Mouse (Mus musculus) 3134 (cell line): ENCODE data around the gene Kng1.
"Not testable (repeated sequence)": the region's sequence is repeated elsewhere in the genome, so short reads cannot be mapped to it uniquely, and the experiment has no call there.

Experiments used
- DNase-seq: peaks from one replicate; pipeline ENCODE4 v3.0.0-alpha.2; 2011; ENCODE audit warnings: low spot score; ENCODE audit not compliant: insufficient read length; ENCODE audit errors: extremely low read depth

The Kng1 gene

DNA sequence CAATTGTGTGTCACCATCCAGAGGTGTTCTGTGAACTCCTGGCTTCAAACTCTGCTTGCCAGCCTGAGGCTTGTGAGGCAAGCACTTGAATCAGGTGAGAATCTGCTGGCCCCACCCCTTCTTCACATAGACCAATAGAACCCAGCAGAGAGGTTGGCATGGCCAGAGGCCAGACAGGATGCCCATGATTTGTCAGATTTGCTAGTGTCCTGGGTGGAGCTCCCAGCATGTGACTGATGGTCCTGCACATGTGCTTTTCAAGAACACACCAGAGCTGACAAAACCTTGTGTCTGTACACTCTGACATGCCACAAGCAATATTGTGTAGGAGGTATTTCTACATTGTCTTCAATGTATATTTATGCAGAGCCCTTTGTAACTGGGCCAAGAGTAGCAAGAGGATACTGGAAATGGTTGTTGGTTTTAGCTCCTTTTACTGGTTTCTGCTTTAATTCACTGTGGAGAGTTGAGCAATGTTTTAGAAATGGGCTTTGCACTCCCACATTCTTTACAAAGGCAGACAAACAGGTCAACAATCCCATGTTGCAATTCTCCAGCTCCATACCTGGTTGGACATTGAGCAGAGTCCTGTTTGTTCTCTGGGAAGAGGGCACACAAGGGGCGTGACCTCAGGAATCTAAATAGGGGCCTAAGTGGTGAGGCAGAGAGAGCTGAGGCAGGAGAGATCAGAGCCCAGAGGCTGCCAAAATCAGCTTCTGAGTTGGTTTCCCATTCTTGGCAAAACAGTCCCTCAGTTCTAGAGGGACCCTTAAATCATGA is at the start of gene Kng1:
Kng1 (plus strand) TSS at position 198 of the 780 bp plus-strand sequence.
- not testable (repeated sequence) for DNase-seq

DNA sequence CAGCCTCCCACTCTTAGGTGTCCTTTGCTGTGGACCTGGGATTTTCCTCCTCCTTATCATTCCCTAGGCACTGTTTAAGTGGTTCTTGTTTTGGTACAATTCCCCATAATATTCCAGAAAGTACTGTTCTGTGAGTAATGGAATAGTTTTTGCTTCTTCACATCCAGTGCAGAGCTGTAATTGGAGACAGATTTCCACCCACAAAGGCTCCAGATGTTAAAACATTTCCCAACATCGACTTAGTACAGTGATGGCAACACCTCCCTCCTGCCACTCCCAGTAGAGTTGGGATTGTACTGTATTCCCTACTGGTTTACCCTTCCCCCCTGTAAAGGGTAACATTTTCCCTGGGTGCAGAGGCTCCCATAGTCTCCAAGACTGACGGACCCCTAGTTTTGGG is 43.9 kb upstream of the Kng1 start:
- not testable (repeated sequence) for DNase-seq

DNA sequence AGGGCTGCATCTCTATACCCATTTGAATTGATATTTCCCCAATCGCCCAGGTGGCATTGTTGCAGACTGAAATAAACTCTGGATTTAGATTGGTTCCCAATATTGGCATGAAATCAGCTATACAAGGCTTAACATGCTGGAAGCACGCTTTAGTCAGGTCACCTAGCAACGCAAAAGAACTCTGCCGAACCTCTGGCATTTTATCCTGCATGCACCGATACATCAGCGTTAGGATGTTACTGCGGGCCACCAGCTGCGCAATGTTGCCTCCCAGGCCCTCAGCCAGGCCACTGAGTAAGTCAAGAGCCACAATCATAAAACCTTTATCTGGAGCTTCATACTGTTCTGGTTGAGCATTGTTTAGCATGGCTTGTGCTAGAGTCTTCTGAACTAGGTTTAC is 43.0 kb upstream of the Kng1 start:
- not testable (repeated sequence) for DNase-seq

DNA sequence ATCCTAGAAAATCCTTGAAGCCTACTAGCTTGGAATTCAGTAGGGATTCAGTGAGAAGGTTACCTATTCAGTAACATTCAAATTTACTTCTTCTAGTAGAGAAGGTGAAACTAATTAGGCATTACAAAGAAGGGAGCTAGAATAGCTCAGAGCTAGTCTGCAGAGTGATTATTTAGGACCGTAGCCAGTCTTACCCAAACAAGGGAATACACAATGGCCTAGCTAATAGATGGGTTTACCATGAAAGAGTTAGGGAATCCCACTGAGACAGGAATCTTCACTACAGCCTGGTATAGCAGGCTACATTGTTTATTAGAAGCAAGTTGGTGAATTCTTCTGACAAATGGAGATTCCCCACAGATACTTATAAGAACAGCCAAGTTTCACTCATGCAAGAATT is 37.1 kb upstream of the Kng1 start:
- DNase-seq: not testable (repeated sequence)

DNA sequence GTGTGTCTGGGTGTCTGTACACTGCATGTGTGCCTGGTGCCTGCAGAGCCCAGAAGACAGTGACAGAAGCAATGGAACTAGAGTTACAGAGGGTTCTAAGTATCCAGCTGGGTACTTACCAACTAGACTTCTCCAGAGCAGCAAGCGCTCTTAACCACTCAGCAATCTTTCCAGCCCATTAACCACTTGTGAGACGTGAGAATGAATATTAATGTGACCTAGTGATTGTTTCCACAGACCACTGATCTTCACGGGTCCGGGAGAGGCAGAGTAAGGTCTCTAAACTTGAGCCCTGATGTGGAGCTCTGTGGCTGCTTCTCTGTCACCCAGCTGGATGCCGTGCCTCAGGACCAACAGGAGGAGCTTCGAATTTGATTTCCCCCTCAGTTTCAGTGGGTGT is 32.6 kb upstream of the Kng1 start:
- no peak for DNase-seq

DNA sequence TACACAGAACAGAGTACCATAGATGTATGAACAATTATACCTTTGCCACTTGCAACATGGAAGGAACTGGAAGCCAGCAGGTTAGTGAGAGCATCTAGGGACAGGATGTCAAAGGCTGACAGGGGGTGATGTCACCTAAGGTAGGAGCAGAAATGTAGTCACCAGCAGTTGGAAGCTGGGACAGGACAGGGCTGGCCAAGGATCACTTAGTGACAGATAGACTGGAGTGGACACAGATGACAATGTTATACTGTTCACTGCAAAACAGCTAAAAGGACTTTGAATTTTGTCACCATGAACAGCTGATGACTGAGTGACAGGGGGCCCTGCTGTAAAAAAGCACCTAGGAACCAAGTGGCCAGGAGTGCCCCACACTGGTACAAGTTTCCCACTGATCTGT is 31.1 kb upstream of the Kng1 start:
- no peak for DNase-seq

DNA sequence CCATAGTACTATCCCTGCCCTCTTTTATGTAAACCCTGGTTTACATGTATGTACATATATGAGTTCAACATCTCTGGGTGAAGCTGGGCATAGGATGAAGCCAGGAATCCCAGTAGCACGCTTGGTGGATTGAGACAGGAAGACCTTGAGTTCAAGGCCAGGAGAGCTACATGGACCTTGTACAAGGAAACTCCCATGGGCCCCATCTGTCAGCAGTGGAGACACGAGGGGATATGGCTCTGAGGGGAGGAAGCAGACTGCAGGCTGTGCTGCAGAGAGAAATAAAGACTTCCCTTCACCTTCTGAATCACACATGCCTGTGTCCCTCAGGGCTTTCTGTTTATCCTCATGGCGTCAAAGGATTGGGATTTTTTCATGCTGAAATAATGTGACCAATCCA is 30.3 kb upstream of the Kng1 start:
- DNase-seq: not testable (repeated sequence)

DNA sequence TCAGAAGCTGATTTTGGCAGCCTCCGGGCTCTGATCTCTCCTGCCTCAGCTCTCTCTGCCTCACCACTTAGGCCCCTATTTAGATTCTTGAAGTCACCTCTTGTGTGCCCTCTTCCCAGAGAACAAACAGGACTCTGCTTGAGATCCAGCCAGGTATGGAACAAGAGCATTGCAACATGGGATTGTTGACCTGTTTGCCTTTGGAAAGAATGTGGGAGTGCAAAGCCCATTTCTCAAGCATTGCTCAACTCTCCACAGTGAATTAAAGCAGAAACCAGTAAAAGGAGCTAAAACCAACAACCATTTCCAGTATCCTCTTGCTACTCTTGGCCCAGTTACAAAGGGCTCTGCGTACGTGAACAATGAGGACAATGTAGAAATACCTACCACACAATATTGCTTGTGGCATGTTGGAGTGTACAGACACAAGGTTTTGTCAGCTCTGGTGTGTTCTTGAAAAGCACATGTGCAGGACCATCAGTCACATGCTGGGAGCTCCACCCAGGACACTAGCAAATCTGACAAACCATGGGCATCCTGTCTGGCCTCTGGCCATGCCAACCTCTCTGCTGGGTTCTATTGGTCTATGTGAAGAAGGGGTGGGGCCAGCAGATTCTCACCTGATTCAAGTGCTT is 28.6 kb upstream of the Kng1 start, which contains the start of gene Kng2:
Kng2 (minus strand) TSS at position 517 of the 635 bp plus-strand sequence.
- not testable (repeated sequence) for DNase-seq

DNA sequence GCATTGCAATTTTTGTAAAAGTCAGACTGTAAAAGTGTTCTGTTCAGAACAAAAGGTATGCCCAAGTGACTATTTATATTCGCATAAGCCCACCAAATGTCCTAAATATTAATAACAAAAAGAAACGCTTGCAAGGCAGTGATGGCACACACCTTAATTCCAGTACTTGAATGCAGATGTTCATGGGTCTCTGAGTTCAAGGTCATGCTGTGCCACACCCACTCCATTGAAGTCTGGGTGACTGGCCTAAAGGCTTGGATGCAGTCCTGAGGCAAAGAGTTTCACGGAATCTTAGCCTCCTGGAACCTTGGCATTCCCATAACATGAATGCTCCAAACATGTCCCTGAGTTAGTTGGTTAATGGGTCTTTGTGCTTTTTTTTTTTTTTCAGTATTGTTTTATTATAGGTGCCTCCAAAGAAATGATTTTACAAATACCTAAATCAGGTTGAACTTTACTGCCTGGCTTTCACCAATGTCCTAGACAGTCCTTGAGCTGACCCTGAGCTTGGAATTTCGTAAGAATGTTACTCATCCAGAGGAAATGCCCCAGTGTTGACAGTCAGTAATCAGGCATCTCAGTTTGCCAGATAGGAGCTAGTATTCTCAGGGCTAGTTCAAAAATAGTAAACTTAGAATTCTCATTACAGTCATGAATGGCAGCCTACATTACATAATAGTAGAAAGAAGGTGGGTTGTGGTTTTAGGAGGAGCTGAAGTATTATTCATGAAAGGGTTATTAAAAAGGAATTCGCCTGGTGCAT is 26.8 kb upstream of the Kng1 start:
- peak; percentile 44 for DNase-seq

DNA sequence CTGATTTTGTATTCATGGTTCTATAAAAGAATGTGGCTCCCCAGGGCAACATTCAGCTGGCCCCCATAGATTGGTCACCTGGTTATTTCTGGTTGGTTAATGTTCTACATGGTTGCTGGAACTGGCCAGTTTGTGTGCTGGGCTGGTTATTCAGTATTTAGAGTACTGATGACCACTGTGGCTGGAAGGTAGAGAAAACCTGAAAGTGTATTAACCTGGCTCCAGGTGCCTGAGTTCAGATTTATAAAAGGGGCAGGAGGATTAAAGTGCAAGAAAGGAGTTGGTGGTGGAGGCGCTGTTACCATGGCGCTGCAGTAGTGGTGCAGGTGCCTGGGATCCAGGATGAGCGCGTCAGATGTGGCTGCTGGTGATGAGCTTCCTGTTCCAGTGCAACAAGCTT is 24.0 kb upstream of the Kng1 start:
- DNase-seq: no peak

DNA sequence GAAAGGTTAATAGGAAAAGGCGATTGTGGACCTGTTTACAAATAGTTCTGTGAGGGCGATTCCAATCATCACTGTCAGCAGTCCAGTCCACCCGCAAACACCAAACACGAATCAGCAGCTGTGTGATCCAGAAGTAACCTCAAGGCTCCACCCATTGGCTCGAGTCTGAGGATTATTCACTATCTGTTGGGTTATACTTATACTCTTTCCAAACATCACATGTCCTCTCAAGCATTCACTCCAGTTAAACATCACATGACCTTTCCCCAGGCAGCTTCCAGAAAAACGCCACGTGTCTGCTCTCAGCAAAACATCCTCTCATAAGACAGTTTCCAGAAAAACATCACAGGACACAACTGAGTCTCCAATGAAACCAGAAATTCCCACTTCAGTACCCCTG is 19.9 kb upstream of the Kng1 start:
- no peak for DNase-seq

DNA sequence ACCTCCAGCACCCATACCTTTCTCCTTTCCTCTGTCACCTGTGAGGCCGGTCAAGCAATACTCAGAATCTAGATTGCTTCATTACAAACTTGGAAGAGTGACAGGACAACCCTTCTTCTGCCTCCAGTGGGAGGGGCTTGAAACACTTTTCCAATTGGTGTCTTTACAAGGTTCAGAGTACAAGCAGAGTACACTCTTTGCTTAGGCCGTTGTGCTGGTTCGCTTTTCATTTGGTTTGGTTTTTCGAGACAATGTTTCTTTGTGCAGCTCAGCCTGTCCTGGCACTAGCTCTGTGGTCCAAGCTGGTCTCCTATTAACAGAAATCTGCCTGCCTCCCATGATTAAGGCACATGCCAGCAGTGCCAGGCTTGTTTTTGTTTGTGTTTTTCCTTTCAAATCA is 18.4 kb upstream of the Kng1 start:
- no peak for DNase-seq

DNA sequence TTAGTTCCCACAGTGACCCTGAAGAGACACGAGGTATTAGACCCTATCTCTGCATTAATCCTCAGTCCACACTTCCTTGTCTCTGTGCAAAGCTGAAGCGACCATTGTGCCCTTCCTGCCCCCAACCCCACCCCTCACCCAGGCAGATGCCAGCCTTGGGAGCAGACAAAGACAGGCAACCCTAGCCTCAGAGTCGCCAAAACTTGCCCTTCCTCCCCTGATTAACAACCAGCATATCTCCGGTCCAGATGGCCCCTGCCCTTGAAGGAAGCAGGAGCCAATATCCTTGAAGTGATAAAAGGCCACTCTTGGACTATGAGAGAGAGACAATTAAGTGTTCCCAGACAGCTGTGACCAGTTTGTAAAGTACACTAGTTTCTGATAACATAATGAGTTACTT is 16.8 kb upstream of the Kng1 start:
- no peak for DNase-seq

DNA sequence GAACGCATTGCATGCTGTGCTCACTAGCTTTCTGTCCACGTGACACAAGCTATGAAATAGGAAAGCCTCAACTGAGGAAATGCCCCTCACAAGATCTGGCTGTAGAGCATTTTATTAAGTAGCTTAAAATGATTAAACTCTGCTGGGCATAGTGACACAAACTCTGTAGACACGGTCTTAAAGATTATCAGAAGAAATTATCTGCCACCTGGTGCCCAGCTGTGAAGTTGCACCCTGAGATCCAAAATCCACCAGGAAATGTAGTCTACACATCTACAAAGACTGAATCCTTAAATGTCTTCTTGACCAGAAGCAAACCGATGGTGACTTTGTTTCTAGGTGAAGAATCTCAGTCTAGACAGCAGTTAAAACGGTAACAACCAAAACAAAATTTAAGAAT is 11.3 kb upstream of the Kng1 start:
- peak; percentile 25 for DNase-seq

DNA sequence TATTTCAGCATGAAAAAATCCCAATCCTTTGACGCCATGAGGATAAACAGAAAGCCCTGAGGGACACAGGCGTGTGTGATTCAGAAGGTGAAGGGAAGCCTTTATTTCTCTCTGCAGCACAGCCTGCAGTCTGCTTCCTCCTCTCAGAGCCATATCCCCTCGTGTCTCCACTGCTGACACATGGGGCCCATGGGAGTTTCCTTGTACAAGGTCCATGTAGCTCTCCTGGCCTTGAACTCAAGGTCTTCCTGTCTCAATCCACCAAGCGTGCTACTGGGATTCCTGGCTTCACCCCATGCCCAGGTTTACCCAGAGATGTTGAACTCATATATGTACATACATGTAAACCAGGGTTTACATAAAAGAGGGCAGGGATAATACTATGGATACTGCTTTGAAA is 2.0 kb downstream of the Kng1 start:
- DNase-seq: not testable (repeated sequence)

DNA sequence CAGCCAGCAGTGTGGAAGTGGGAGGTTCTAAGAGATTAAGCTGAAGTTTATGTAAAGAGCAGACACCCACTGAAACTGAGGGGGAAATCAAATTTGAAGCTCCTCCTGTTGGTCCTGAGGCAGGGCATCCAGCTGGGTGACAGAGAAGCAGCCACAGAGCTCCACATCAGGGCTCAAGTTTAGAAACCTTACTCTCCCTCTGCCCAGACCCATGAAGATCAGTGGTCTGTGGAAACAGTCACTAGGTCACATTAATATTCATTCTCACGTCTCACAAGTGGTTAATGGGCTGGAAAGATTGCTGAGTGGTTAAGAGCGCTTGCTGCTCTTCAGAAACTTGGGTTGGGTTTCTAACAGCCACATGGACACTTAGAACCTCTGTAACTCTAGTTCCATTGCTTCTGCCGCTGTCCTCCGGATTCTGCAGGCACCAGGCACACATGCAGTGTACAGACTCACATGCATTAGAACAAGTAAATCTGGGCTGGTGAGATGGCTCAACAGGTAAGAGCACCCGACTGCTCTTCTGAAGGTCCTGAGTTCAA is 3.2 kb downstream of the Kng1 start:
- DNase-seq: not testable (repeated sequence)

DNA sequence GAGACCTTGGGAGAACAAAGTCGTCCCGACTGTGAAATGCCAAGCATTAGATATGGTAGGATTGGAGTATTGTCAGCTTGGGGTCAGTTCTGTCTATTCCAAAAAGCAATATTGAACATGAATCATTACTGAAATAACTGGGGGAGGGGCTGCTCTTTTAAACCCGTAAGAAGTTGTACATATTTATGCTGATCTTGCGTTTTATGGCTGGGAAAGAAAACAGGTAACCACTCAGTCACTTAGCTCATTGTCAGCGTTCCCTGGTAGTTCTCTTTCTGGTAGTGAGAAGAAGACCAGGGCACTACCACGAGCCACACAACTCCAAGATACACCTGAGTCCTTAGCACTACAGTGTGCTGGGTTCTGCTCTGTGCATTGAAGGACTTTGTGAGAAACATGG is 19.9 kb downstream of the Kng1 start:
- DNase-seq: not testable (repeated sequence)

DNA sequence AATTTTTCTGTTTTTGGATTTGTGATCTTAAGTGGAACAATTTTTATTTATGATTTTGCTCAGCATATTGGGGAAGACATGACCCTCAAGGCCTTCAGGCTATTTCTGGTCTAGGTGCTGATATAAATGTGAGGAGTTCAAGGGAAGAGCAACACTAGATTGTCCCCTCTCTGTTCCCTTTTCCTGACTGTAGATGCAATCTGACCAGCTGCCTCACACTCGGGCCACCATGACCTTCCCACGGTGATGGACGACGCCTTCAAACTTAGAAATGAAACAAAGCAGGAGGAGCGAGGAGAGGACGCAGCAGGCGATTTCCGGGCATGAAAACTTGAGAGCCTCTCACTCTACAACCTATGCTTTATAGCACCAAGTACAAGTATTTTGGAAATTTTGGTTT is 29.5 kb downstream of the Kng1 start:
- not testable (repeated sequence) for DNase-seq

DNA sequence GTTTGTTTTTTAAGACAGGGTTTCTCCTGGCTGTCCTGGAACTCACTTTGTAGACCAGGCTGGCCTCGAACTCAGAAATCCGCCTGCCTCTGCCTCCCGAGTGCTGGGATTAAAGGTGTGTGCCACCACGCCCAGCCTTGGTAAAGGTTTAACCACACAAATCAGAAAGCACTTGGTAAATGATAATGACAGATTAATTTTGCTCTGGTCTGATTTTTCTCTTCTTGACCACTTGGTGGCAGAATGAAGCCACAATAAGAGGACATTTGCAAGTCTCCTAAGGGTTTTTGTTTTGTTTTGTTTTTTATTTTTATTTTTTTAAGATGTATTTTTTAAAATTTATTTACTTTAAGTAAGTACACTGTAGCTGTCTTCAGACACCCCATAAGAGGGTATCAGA is 30.0 kb downstream of the Kng1 start:
- DNase-seq: peak; percentile 41

DNA sequence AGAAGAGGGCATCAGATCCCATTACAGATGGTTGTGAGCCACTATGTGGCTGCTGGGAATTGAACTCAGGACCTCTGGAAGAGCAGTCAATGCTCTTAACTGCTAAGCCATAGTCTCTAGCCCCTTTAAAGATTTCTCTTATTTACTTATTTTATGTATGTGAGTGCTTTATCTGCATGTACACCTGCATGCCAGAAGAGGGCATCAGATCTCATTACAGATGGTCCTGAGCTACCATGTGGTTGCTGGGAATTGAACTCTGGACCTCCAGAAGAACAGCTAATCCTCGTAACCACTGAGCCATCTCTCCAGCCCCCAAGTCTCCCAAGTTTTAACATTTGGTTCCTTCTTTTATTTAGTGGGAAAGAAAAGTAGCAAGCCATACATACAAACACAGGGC is 30.8 kb downstream of the Kng1 start:
- DNase-seq: not testable (repeated sequence)

DNA sequence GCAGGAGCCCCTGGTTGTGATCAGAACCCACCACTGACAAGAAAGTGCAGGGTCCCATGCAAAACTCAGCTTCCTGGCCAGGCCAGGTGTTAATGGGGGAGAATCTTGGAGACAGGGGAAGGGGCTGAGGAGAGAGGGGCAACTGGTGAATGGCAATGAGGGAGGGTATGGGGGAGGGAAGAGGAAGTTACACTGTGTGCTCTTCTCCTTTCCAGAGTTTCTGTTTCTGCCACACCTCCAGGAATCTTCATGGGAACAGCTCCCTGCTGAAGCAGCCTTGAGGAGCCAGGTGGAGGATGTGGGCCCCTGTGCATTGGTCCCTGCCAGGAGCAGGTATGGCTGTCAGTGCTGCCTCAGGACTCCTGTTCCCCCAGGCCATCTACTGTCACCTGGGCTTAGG is 33.7 kb downstream of the Kng1 start:
- not testable (repeated sequence) for DNase-seq
